Mouse (Mus musculus): ENCODE data around the gene Zfp3.

DNA sequence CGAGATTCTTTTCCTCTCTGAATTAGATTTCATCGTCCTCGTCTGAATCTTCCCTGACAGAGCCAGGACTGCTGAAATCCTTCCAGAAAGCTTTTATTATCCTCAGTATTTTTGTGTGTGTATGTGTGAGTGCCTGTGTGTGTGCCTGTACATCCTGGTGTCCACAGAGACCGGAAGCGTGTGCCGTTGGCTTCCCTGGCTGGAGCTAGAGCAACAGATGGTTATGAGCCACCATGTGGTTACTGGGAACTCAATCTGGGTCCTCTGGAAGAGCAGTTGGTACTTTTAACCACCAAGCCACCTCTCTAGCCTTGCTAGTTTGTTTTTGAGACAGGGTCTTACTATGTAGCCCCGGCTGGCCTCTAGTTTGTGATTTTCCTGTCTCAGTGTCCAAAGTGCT, 21.9 kb upstream of the Zfp3 start:
- TF ChIP-seq EP300 (IDR thresholded peaks at IDR 0.05; ENCODE audit: low read depth) (no peak), CTCF (IDR thresholded peaks at IDR 0.05; ENCODE audit: low read depth) (no peak)

All from liver, embryonic 14.5 days (tissue).